25 mouse cellular contexts compared by ENCODE assay signal in the genomic region with DNA sequence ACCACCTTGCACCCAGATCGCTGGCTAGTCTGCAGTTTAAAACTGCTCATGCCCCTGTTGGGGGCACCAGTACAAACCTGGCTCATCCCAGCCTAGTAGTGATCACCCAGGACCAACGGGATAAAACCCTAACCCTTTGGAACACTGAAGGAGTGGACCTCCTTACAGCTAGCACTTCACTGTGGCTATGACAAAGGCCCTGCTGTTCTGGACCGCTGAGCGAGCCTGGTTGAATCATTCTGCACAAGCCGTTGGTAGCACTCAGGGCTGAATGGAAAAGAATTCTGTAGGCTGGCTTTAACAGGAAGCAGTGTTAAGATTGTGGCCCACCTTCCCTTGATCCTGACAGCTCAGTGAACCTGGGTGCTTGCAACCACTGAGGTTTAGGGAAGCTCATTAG.
DNase-seq lines count a peak whose midpoint lies in the region; ATAC-seq and TF ChIP-seq lines count a peak whose summit lies in the region.
"Had no signal": no experiment of that assay in that cellular context is flagged by ENCODE, and none has a peak within 500 bp of the region (broad histone marks: within the 10 kb centered on the region; RNA-seq: fewer than 3 reads in every experiment).

No protein-coding gene starts in this region.

- no peaks in the 10 kb centered on the region for H3K36me3 ChIP-seq in heart, embryonic 10.5 days
- H3K36me3 ChIP-seq in lung, embryonic 14.5 days (ENCODE audit: insufficient read depth) = no peaks in the 10 kb centered on the region
- H3K36me3 ChIP-seq in midbrain, embryonic 15.5 days (replicated peaks) = no peaks in the 10 kb centered on the region
- no peaks in the 10 kb centered on the region for H3K36me3 ChIP-seq in midbrain, postnatal 0 days (ENCODE audit: insufficient read depth, low read length)
- H3K36me3 ChIP-seq: embryonic facial prominence, embryonic 15.5 days; limb, embryonic 10.5 days; liver, embryonic 15.5 days; neural tube, embryonic 12.5 days had no signal

- WGBS in heart, embryonic 10.5 days = 63% methylated on average over 5 of the region's 5 CpGs
- WGBS in lung, embryonic 14.5 days = 53% methylated on average over 5 of the region's 5 CpGs
- 39% methylated on average over 5 of the region's 5 CpGs for WGBS in midbrain, embryonic 15.5 days
- WGBS in midbrain, postnatal 0 days = 47% methylated on average over 5 of the region's 5 CpGs

- no peaks in the 10 kb centered on the region for H3K9me3 ChIP-seq in heart, embryonic 10.5 days
- no peaks in the 10 kb centered on the region for H3K9me3 ChIP-seq in lung, embryonic 14.5 days (ENCODE audit: low read depth, low read length)
- no peaks in the 10 kb centered on the region for H3K9me3 ChIP-seq in midbrain, embryonic 15.5 days
- no peaks in the 10 kb centered on the region for H3K9me3 ChIP-seq in midbrain, postnatal 0 days (ENCODE audit: low read length)
- H3K9me3 ChIP-seq: embryonic facial prominence, embryonic 15.5 days; limb, embryonic 10.5 days; liver, embryonic 15.5 days; neural tube, embryonic 12.5 days had no signal

- no peak overlapping the region for H3K4me3 ChIP-seq in heart, embryonic 10.5 days
- no peak overlapping the region for H3K4me3 ChIP-seq in lung, embryonic 14.5 days (ENCODE audit: low read depth, low read length)
- no peak overlapping the region for H3K4me3 ChIP-seq in midbrain, embryonic 15.5 days
- no peak overlapping the region for H3K4me3 ChIP-seq in midbrain, postnatal 0 days (ENCODE audit: low read depth, low read length)
- H3K4me3 ChIP-seq: embryonic facial prominence, embryonic 15.5 days; gastrocnemius, adult 2 months; limb, embryonic 10.5 days; liver, embryonic 15.5 days; neural tube, embryonic 12.5 days had no signal

- peak; percentile 62 for ATAC-seq in lung, embryonic 14.5 days (ENCODE audit: insufficient read depth)
- 0 out of 2 replicates have a peak, but pooled peaks have one; percentile 24 for ATAC-seq in midbrain, embryonic 15.5 days (replicated peaks)
- ATAC-seq in midbrain, postnatal 0 days (ENCODE audit: low FRiP score) = no peak
- ATAC-seq: intestine, postnatal 0 days had no signal

- no peak overlapping the region for H3K9ac ChIP-seq in lung, embryonic 14.5 days
- H3K9ac ChIP-seq in midbrain, embryonic 15.5 days = no peak overlapping the region
- no peak overlapping the region for H3K9ac ChIP-seq in midbrain, postnatal 0 days (replicated peaks; ENCODE audit: low read length, poor library complexity, severe bottlenecking)
- H3K9ac ChIP-seq: embryonic facial prominence, embryonic 15.5 days; liver, embryonic 15.5 days; neural tube, embryonic 12.5 days had no signal

- H3K27me3 ChIP-seq in heart, embryonic 10.5 days (ENCODE audit: insufficient read depth, poor library complexity, severe bottlenecking) = no peaks in the 10 kb centered on the region
- no peaks in the 10 kb centered on the region for H3K27me3 ChIP-seq in lung, embryonic 14.5 days (ENCODE audit: insufficient read depth, low read length)
- H3K27me3 ChIP-seq in midbrain, embryonic 15.5 days (replicated peaks) = no peaks in the 10 kb centered on the region
- no peaks in the 10 kb centered on the region for H3K27me3 ChIP-seq in midbrain, postnatal 0 days (ENCODE audit: insufficient read depth, low read length)
- H3K27me3 ChIP-seq: embryonic facial prominence, embryonic 15.5 days; liver, embryonic 15.5 days; neural tube, embryonic 12.5 days had no signal

- H3K27ac ChIP-seq in heart, embryonic 10.5 days = no peak overlapping the region
- H3K27ac ChIP-seq in lung, embryonic 14.5 days (ENCODE audit: low read depth) = no peak overlapping the region
- no peak overlapping the region for H3K27ac ChIP-seq in midbrain, embryonic 15.5 days
- H3K27ac ChIP-seq in midbrain, postnatal 0 days (ENCODE audit: low read depth, low read length) = no peak overlapping the region
- H3K27ac ChIP-seq: embryonic facial prominence, embryonic 15.5 days; gastrocnemius, adult 2 months; limb, embryonic 10.5 days; liver, embryonic 15.5 days; macrophage; neural tube, embryonic 12.5 days had no signal

- no peaks in the 10 kb centered on the region for H3K4me1 ChIP-seq in heart, embryonic 10.5 days
- H3K4me1 ChIP-seq in lung, embryonic 14.5 days (ENCODE audit: insufficient read depth) = peaks cover 4% of the 10 kb centered on the region; the same call in 1 of the 2 replicates
- no peaks in the 10 kb centered on the region for H3K4me1 ChIP-seq in midbrain, embryonic 15.5 days
- no peaks in the 10 kb centered on the region for H3K4me1 ChIP-seq in midbrain, postnatal 0 days (ENCODE audit: insufficient read depth, low read length)
- H3K4me1 ChIP-seq: embryonic facial prominence, embryonic 15.5 days; limb, embryonic 10.5 days; liver, embryonic 15.5 days; neural tube, embryonic 12.5 days had no signal

- TF ChIP-seq CTCF in lung, embryonic 14.5 days (IDR thresholded peaks at IDR 0.05; ENCODE audit: low read depth) = no peak
- no peak for TF ChIP-seq CTCF in midbrain, postnatal 0 days (IDR thresholded peaks at IDR 0.05)
- no peak for TF ChIP-seq CTCF in brain, embryonic 14.5 days (IDR thresholded peaks at IDR 0.05; ENCODE audit: borderline replicate concordance, extremely low read depth, insufficient read depth, insufficient read length)

- DNase-seq in heart, adult 11 months = peak; percentile 78
- DNase-seq in heart, embryonic 10.5 days (ENCODE audit: low spot score) = no peak
- peak; percentile 47 for DNase-seq in lung, embryonic 14.5 days
- no peak for DNase-seq in lung, postnatal 14 days
- DNase-seq in midbrain, postnatal 0 days (ENCODE audit: low spot score) = no peak
- peak; percentile 23 for DNase-seq in brain, embryonic 14.5 days (ENCODE audit: low read depth)
- no peak for DNase-seq in embryo, embryonic 10 days (ENCODE audit: low spot score)
- DNase-seq: adrenal gland, adult 2 months; cerebellum, adult 2 months; cerebellum, postnatal 36 days; gastrocnemius, adult 2 months; heart, postnatal 4 days; kidney, postnatal 4 days; layer of hippocampus, adult 9-11 months; liver; right cerebral cortex, adult 18-20 months; thymus, adult 18-20 months; thymus, postnatal 4 days had no signal

- H3K4me2 ChIP-seq in lung, embryonic 14.5 days = no peak overlapping the region
- H3K4me2 ChIP-seq in midbrain, embryonic 15.5 days = no peak overlapping the region
- H3K4me2 ChIP-seq in midbrain, postnatal 0 days (ENCODE audit: low read depth, low read length, poor library complexity, severe bottlenecking) = no peak overlapping the region
- H3K4me2 ChIP-seq: embryonic facial prominence, embryonic 15.5 days; liver, embryonic 15.5 days; neural tube, embryonic 12.5 days had no signal

- TF ChIP-seq POLR2A in brain, embryonic 14.5 days (IDR thresholded peaks at IDR 0.05; ENCODE audit: borderline replicate concordance, extremely low read depth, insufficient read depth, insufficient read length, poor library complexity, severe bottlenecking) = no peak

Comparison
In these comparisons a context has a peak if more than half of its experiments do, and no peak if none do; other contexts are left out.
1. DNase-seq: peak in heart, adult 11 months (single experiment), lung, embryonic 14.5 days (single experiment) and brain, embryonic 14.5 days (single experiment); none in heart, embryonic 10.5 days (single experiment), lung, postnatal 14 days (single experiment), midbrain, postnatal 0 days (single experiment) and embryo, embryonic 10 days (single experiment).